Mouse (Mus musculus): ENCODE measurements around the gene Tmem38b. TPM values are rescaled to one million over a fixed set of nuclear protein-coding genes. Genes with fewer than 3 reads are reported as not detected.

Gene Tmem38b
- total and polyA plus RNA-seq, 2 experiments from 2014 or later = 2.0 to 10.4 TPM

GRCm38 (mm10) chr4:53907071-53907470 is 81.2 kb downstream of the Tmem38b start:
- H3K4me3 ChIP-seq (ENCODE audit: low read depth, low read length) = no peak overlapping the region
- no peaks in the 10 kb centered on the region for H3K27me3 ChIP-seq (ENCODE audit: control insufficient read depth, insufficient read depth, low read length)
- H3K9me3 ChIP-seq (replicated peaks; ENCODE audit: control insufficient read depth, low read length) = no peaks in the 10 kb centered on the region
- DNase-seq (ENCODE audit: low spot score) (no peak), ATAC-seq (ENCODE audit: insufficient read depth, low read depth) (no peak)
- 67% methylated on average over 3 of the region's 3 CpGs for WGBS
- H3K4me1 ChIP-seq (ENCODE audit: control insufficient read depth, insufficient read depth) = no peaks in the 10 kb centered on the region
- no peak for TF ChIP-seq EP300 (IDR thresholded peaks at IDR 0.05; ENCODE audit: low read depth)
- TF ChIP-seq CTCF (IDR thresholded peaks at IDR 0.05; ENCODE audit: low read depth) = no peak
- no peak overlapping the region for H3K4me2 ChIP-seq (ENCODE audit: low read depth, low read length)
- no peaks in the 10 kb centered on the region for H3K36me3 ChIP-seq (replicated peaks; ENCODE audit: control insufficient read depth, insufficient read depth, low read length)
- no peak overlapping the region for H3K27ac ChIP-seq (ENCODE audit: low read depth)
- no peak overlapping the region for H3K9ac ChIP-seq (replicated peaks; ENCODE audit: low read depth, low read length)

Other genes with a start within 250 kb of the Tmem38b start
- gene Fsd1l, start 194.6 kb upstream of the Tmem38b start, total RNA-seq (2014; rRNA removed; ENCODE audit: low replicate concordance) = 6.3 and 8.1 TPM in 2 replicates
- gene Fsd1l, start 194.6 kb upstream of the Tmem38b start, polyA plus RNA-seq (2015; fragmentation: Nextera tagmentation; extraction: Ambion mirVana) = 7.0 and 7.8 TPM in 2 replicates
- gene Fktn, start 112.0 kb upstream of the Tmem38b start, total RNA-seq (2014; rRNA removed; ENCODE audit: low replicate concordance) = 6.9 and 7.2 TPM in 2 replicates
- 10.6 and 12.8 TPM in 2 replicates for gene Fktn, start 112.0 kb upstream of the Tmem38b start, polyA plus RNA-seq (2015; fragmentation: Nextera tagmentation; extraction: Ambion mirVana)
- 0.12 TPM in 1 of 2 replicates, not detected in the other for gene Tal2, start 46.3 kb upstream of the Tmem38b start, total RNA-seq (2014; rRNA removed; ENCODE audit: low replicate concordance)
- gene Tal2, start 46.3 kb upstream of the Tmem38b start, polyA plus RNA-seq (2015; fragmentation: Nextera tagmentation; extraction: Ambion mirVana) = 0.04 TPM in 1 of 2 replicates, not detected in the other